Mouse (Mus musculus): ENCODE results near the gene Dthd1. TPM values are rescaled to one million over a fixed set of nuclear protein-coding genes. Genes with fewer than 3 reads are reported as not detected.

Dthd1 gene
- polyA plus RNA-seq, 1 experiment: 0.29 TPM

DNA sequence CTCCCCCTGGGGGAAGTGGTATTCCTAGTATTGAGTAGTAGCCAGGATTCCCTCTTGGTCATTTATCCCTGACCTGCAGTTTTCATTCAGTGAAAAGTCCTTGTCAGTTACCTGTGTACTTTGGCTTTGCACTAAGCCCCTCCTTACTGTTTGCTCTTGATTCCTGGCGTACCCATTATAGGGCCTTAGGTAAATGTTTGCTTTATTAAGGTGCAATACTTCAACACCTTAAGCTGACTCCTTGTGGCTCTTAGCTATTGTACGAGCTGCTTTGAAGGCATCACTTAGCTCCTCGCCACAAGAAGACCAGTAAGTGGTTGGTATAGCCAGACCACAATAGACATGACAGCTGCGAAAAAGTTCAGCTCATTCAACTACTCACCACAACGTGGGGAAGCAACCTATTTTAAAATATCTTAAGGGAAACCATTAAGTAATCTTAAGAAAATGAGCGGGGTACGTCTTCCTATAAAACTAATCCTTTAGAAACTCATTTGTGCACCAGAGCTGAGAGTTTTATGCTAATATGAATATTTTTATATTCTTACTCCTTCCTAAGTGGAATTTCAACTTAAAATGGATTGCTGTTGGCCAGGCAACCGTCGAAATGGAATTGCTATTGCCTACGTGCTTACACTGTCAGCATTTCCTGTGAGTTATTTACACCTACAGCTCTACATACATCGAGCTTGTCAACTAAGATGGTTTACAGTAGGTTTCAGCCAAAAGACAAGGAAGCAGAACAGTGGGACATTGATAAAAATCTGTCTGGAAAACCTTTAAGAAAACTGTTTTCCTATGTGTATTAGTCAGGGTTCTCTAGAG is 41.6 kb upstream of the Dthd1 start:
- Histone ChIP-seq H3K36me3 (ENCODE audit: control insufficient read depth, insufficient read depth) (no peaks in the 10 kb centered on the region), H3K4me2 (ENCODE audit: low read depth) (no peak overlapping the region), H3K27me3 (ENCODE audit: control insufficient read depth, insufficient read depth, insufficient read length) (no peaks in the 10 kb centered on the region), H3K4me3 (no peak overlapping the region), H3K79me2 (ENCODE audit: control insufficient read depth, insufficient read depth) (no peaks in the 10 kb centered on the region), H3ac (ENCODE audit: control insufficient read depth, insufficient read length) (no peak overlapping the region)
- TF ChIP-seq REST (IDR thresholded peaks at IDR 0.05; ENCODE audit: insufficient read depth, insufficient read length) (no peak), MYOG (IDR thresholded peaks at IDR 0.05; ENCODE audit: control insufficient read depth in 1 of 3, insufficient read depth in 1 of 3, insufficient read length in 2 of 3, low read depth in 2 of 3) (peak in 1 of 3 experiments; percentile 28)

DNA sequence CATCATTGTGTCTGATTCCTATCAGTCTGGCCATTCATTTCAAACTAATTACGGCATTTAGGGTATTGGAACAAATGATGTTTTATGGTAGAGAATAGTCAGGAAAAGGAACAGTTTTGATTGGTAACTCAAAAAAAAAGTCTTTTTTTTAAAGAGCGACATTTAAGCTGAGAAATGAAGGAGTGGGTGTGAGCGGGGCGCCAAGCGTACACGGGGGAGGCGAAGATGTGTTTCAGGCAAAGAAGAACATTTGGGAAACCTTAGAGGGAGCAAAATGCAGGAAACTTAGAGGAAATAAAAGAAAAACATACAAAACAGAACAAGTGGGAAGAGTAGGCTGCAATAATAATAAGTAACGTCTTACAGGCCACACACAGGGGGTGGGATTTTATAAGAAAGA is 35.8 kb upstream of the Dthd1 start:
- Histone ChIP-seq H3K4me2 (ENCODE audit: low read depth) (no peak overlapping the region), H3K27me3 (ENCODE audit: control insufficient read depth, insufficient read depth, insufficient read length) (no peaks in the 10 kb centered on the region), H3K36me3 (ENCODE audit: control insufficient read depth, insufficient read depth) (no peaks in the 10 kb centered on the region), H3K4me3 (no peak overlapping the region), H3K79me2 (ENCODE audit: control insufficient read depth, insufficient read depth) (no peaks in the 10 kb centered on the region), H3ac (ENCODE audit: control insufficient read depth, insufficient read length) (no peak overlapping the region)
- TF ChIP-seq TCF3 (IDR thresholded peaks at IDR 0.05; ENCODE audit: insufficient read length, low read depth): no peak
- no peak for TF ChIP-seq SRF (IDR thresholded peaks at IDR 0.05; ENCODE audit: control insufficient read depth, insufficient read length, low read depth)
- no peak for TF ChIP-seq MYOD1 (IDR thresholded peaks at IDR 0.05; ENCODE audit: control insufficient read depth in 1 of 3, insufficient read length in 2 of 3, low read depth in 2 of 3)

DNA sequence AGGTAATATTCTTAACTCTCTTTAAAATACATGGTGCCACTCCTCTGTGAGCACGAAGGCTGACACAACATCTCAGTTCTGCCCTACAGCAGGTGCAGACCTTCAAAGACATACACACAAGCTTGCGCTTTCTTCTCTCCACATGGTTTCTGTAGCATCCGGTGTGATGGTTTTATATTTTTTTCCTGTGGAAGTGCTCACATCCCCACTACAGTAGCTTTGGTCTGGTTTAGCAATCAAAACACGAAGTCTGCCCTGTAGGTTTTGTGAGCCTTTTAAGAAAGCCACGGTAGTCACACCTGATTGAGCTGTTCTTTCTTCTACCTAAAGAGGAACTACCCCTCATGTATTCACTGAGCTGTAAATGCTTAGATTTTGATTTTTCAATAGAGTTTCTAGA is 34.9 kb upstream of the Dthd1 start:
- no peak overlapping the region for H3K4me2 ChIP-seq (ENCODE audit: low read depth)

DNA sequence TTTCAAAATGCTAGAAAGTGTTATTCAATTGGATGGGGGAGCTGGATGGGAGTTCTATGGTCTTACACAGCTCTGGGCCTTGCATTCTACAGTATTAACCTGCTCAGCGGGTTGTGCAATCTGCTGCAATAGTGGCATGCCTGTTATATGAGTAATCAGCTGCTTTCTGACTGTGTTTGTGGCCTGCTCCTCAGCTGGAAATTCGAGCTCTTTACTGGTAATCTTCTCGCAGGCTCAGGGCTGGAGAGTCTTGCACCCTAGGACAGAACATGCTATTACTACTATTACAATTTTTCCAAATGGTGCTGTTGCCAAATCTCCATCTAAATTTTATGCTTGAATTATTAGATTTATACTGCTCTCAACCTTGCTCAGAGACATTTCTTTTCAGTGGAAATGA is 26.8 kb upstream of the Dthd1 start:
- Histone ChIP-seq H3K36me3 (ENCODE audit: control insufficient read depth, insufficient read depth) (no peaks in the 10 kb centered on the region), H3K4me2 (ENCODE audit: low read depth) (no peak overlapping the region), H3K4me3 (no peak overlapping the region), H3ac (ENCODE audit: control insufficient read depth, insufficient read length) (no peak overlapping the region), H3K27me3 (ENCODE audit: control insufficient read depth, insufficient read depth, insufficient read length) (no peaks in the 10 kb centered on the region), H3K79me2 (ENCODE audit: control insufficient read depth, insufficient read depth) (no peaks in the 10 kb centered on the region)
- TF ChIP-seq MAX (IDR thresholded peaks at IDR 0.05; ENCODE audit: low read depth): no peak
- TF ChIP-seq CEBPB (IDR thresholded peaks at IDR 0.05; ENCODE audit: insufficient read depth, poor library complexity, severe bottlenecking): peak; percentile 100
- TF ChIP-seq REST (IDR thresholded peaks at IDR 0.05; ENCODE audit: insufficient read depth, insufficient read length): no peak
- no peak for TF ChIP-seq TCF12 (IDR thresholded peaks at IDR 0.05; ENCODE audit: insufficient read depth, poor library complexity, severe bottlenecking)
- TF ChIP-seq E2F4 (IDR thresholded peaks at IDR 0.05; ENCODE audit: insufficient read depth): no peak

More for the DNA sequence above, 34.9 kb upstream of the Dthd1 start:
- Histone ChIP-seq H3ac (ENCODE audit: control insufficient read depth, insufficient read length) (no peak overlapping the region), H3K27me3 (ENCODE audit: control insufficient read depth, insufficient read depth, insufficient read length) (no peaks in the 10 kb centered on the region), H3K4me3 (no peak overlapping the region), H3K79me2 (ENCODE audit: control insufficient read depth, insufficient read depth) (no peaks in the 10 kb centered on the region), H3K36me3 (ENCODE audit: control insufficient read depth, insufficient read depth) (no peaks in the 10 kb centered on the region)
- no peak for TF ChIP-seq POLR2AphosphoS2 (IDR thresholded peaks at IDR 0.05; ENCODE audit: insufficient read length, low read depth)
- no peak for TF ChIP-seq TCF3 (IDR thresholded peaks at IDR 0.05; ENCODE audit: insufficient read length, low read depth)
- TF ChIP-seq MAX (IDR thresholded peaks at IDR 0.05; ENCODE audit: low read depth): no peak
- TF ChIP-seq MYOD1 (IDR thresholded peaks at IDR 0.05; ENCODE audit: control insufficient read depth in 1 of 3, insufficient read length in 2 of 3, low read depth in 2 of 3): no peak
- no peak for TF ChIP-seq E2F4 (IDR thresholded peaks at IDR 0.05; ENCODE audit: insufficient read depth)
- TF ChIP-seq SRF (IDR thresholded peaks at IDR 0.05; ENCODE audit: control insufficient read depth, insufficient read length, low read depth): no peak
- no peak for TF ChIP-seq MYOG (IDR thresholded peaks at IDR 0.05; ENCODE audit: control insufficient read depth in 1 of 3, insufficient read depth in 1 of 3, insufficient read length in 2 of 3, low read depth in 2 of 3)
- no peak for TF ChIP-seq CEBPB (IDR thresholded peaks at IDR 0.05; ENCODE audit: insufficient read depth, poor library complexity, severe bottlenecking)
- TF ChIP-seq REST (IDR thresholded peaks at IDR 0.05; ENCODE audit: insufficient read depth, insufficient read length): no peak
- TF ChIP-seq USF1 (IDR thresholded peaks at IDR 0.05; ENCODE audit: low read depth): no peak
- no peak for TF ChIP-seq TCF12 (IDR thresholded peaks at IDR 0.05; ENCODE audit: insufficient read depth, poor library complexity, severe bottlenecking)
- TF ChIP-seq POLR2A (IDR thresholded peaks at IDR 0.05; ENCODE audit: insufficient read length, low read depth): no peak

DNA sequence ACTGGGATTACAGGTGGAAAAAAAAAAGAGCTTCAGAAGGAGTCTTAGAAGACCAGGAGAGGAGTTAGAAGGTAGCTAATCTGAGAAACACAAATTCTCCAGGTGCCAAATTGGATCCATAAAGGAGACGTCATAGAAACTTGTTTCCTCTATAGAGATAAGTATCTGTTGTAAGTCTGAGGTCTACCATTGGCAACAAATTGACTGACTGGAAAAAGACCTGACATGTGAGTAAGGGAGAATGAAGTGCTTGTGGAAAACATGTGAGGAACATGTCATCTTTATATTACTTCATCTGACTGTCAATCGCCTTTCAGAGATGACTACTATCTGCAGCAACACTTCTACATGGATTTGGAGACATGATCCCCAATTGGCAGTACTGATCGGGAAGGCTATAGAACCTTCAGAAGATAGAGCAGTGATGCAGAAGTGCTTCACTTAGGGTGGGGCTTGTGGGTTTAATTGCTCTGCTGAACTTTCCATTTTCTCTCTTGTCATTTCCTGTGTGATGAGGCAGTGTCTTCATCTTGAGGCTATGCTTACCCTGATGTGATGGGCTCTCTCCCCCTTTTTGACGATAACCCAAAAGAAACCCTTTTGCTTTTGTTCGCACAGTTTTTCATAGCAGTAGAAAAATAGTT is 22.6 kb upstream of the Dthd1 start:
- no peak overlapping the region for H3ac ChIP-seq (ENCODE audit: control insufficient read depth, insufficient read length)
- H3K79me2 ChIP-seq (ENCODE audit: control insufficient read depth, insufficient read depth): no peaks in the 10 kb centered on the region
- H3K4me3 ChIP-seq: no peak overlapping the region
- no peaks in the 10 kb centered on the region for H3K27me3 ChIP-seq (ENCODE audit: control insufficient read depth, insufficient read depth, insufficient read length)
- TF ChIP-seq USF1 (IDR thresholded peaks at IDR 0.05; ENCODE audit: low read depth): no peak
- no peak for TF ChIP-seq MYOG (IDR thresholded peaks at IDR 0.05; ENCODE audit: control insufficient read depth in 1 of 3, insufficient read depth in 1 of 3, insufficient read length in 2 of 3, low read depth in 2 of 3)
- no peak for TF ChIP-seq MAX (IDR thresholded peaks at IDR 0.05; ENCODE audit: low read depth)
- no peaks in the 10 kb centered on the region for H3K36me3 ChIP-seq (ENCODE audit: control insufficient read depth, insufficient read depth)
- H3K4me2 ChIP-seq (ENCODE audit: low read depth): no peak overlapping the region
